Mouse (Mus musculus): ENCODE results near the gene Olfr317. TPM values are rescaled to one million over a fixed set of nuclear protein-coding genes. Genes with fewer than 3 reads are reported as not detected.

Gene Olfr317
- total RNA-seq (2014; rRNA removed) (not detected in 2 replicates), polyA plus RNA-seq (2012; rRNA removed) (not detected in 2 replicates)

- no peaks in the 10 kb centered on the region for H3K79me2 ChIP-seq (ENCODE audit: control insufficient read depth, insufficient read depth, low read length)
- no peak for DNase-seq (ENCODE audit: extremely low read depth, low read depth, low spot score)
- H3K4me3 ChIP-seq (ENCODE audit: insufficient read depth, low read depth, low read length): no peak within 1 kb of the TSS
- H3K36me3 ChIP-seq (ENCODE audit: control insufficient read depth, insufficient read depth, low read length): no peaks in the 10 kb centered on the region
- WGBS: 62% methylated on average over 4 of the region's 4 CpGs
- no peaks in the 10 kb centered on the region for H3K4me1 ChIP-seq (ENCODE audit: control insufficient read depth, insufficient read depth, low read length)
- no peak within 1 kb of the TSS for H3K27ac ChIP-seq (replicated peaks; ENCODE audit: insufficient read depth, low read depth, low read length)
- TF ChIP-seq CTCF (IDR thresholded peaks at IDR 0.05; ENCODE audit: low read depth, low read length) (no peak), POLR2A (IDR thresholded peaks at IDR 0.05; ENCODE audit: extremely low read depth, insufficient read depth, low read length) (no peak)
- no peak within 1 kb of the TSS for H3K9ac ChIP-seq (ENCODE audit: low read depth, low read length)
- H3K27me3 ChIP-seq (ENCODE audit: control insufficient read depth, insufficient read depth, low read length): no peaks in the 10 kb centered on the region
Observed at GRCm38 (mm10) chr11:58738792-58739262, at the start of gene Olfr317. TSS of gene Olfr317 (minus strand) at chr11:58739212.

DNA sequence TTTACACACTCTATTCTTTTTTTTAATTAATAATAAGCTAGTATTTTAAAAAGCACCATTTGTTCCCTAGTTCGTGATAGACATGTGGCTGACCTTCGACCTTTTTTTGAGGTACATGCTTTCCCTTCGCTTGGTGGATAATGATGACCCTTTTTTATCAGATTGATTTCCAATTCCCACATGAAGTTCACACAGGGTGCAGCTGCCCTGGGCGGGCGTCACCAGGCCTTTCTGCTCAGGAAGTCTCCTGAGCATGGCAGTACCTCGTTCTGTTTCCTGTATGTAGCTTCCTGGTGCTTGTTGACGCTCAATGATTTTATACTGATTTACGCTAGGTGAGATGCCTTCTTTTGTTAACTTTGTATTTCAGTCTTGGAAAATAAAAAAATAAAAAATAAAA is 49.3 kb upstream of the Olfr317 start:
- 69% methylated on average over 8 of the region's 8 CpGs for WGBS
- Histone ChIP-seq H3K36me3 (ENCODE audit: control insufficient read depth, insufficient read depth, low read length) (no peaks in the 10 kb centered on the region), H3K9ac (ENCODE audit: low read depth, low read length) (no peak overlapping the region), H3K79me2 (ENCODE audit: control insufficient read depth, insufficient read depth, low read length) (no peaks in the 10 kb centered on the region), H3K27me3 (ENCODE audit: control insufficient read depth, insufficient read depth, low read length) (no peaks in the 10 kb centered on the region), H3K4me1 (ENCODE audit: control insufficient read depth, insufficient read depth, low read length) (no peaks in the 10 kb centered on the region), H3K27ac (replicated peaks; ENCODE audit: insufficient read depth, low read depth, low read length) (no peak overlapping the region), H3K4me3 (ENCODE audit: insufficient read depth, low read depth, low read length) (no peak overlapping the region)
- no peak for DNase-seq (ENCODE audit: extremely low read depth, low read depth, low spot score)
- no peak for TF ChIP-seq POLR2A (IDR thresholded peaks at IDR 0.05; ENCODE audit: extremely low read depth, insufficient read depth, low read length)
- TF ChIP-seq CTCF (IDR thresholded peaks at IDR 0.05; ENCODE audit: low read depth, low read length): no peak

GRCm38 (mm10) chr11:58787651-58788050 is 48.6 kb upstream of the Olfr317 start:
- Histone ChIP-seq H3K79me2 (ENCODE audit: control insufficient read depth, insufficient read depth, low read length) (no peaks in the 10 kb centered on the region), H3K4me1 (ENCODE audit: control insufficient read depth, insufficient read depth, low read length) (no peaks in the 10 kb centered on the region), H3K27me3 (ENCODE audit: control insufficient read depth, insufficient read depth, low read length) (no peaks in the 10 kb centered on the region), H3K27ac (replicated peaks; ENCODE audit: insufficient read depth, low read depth, low read length) (no peak overlapping the region), H3K9ac (ENCODE audit: low read depth, low read length) (no peak overlapping the region), H3K4me3 (ENCODE audit: insufficient read depth, low read depth, low read length) (no peak overlapping the region), H3K36me3 (ENCODE audit: control insufficient read depth, insufficient read depth, low read length) (no peaks in the 10 kb centered on the region)
- TF ChIP-seq CTCF (IDR thresholded peaks at IDR 0.05; ENCODE audit: low read depth, low read length) (no peak), POLR2A (IDR thresholded peaks at IDR 0.05; ENCODE audit: extremely low read depth, insufficient read depth, low read length) (no peak)
- DNase-seq (ENCODE audit: extremely low read depth, low read depth, low spot score): no peak
- WGBS: 81% methylated on average over 10 of the region's 10 CpGs

GRCm38 (mm10) chr11:58784182-58784581 is 45.2 kb upstream of the Olfr317 start:
- WGBS: 85% methylated on average over 2 of the region's 2 CpGs
- TF ChIP-seq CTCF (IDR thresholded peaks at IDR 0.05; ENCODE audit: low read depth, low read length): no peak
- no peak for TF ChIP-seq POLR2A (IDR thresholded peaks at IDR 0.05; ENCODE audit: extremely low read depth, insufficient read depth, low read length)
- Histone ChIP-seq H3K36me3 (ENCODE audit: control insufficient read depth, insufficient read depth, low read length) (no peaks in the 10 kb centered on the region), H3K79me2 (ENCODE audit: control insufficient read depth, insufficient read depth, low read length) (no peaks in the 10 kb centered on the region), H3K9ac (ENCODE audit: low read depth, low read length) (no peak overlapping the region), H3K4me3 (ENCODE audit: insufficient read depth, low read depth, low read length) (no peak overlapping the region), H3K27me3 (ENCODE audit: control insufficient read depth, insufficient read depth, low read length) (no peaks in the 10 kb centered on the region), H3K27ac (replicated peaks; ENCODE audit: insufficient read depth, low read depth, low read length) (no peak overlapping the region), H3K4me1 (ENCODE audit: control insufficient read depth, insufficient read depth, low read length) (no peaks in the 10 kb centered on the region)
- no peak for DNase-seq (ENCODE audit: extremely low read depth, low read depth, low spot score)

GRCm38 (mm10) chr11:58782480-58783089 is 43.6 kb upstream of the Olfr317 start, which contains the start of gene Olfr314:
TSS of gene Olfr314 (plus strand) at chr11:58782952.
- WGBS: 68% methylated on average over 6 of the region's 6 CpGs
- Histone ChIP-seq H3K9ac (ENCODE audit: low read depth, low read length) (no peak within 1 kb of the TSS), H3K4me1 (ENCODE audit: control insufficient read depth, insufficient read depth, low read length) (no peaks in the 10 kb centered on the region), H3K4me3 (ENCODE audit: insufficient read depth, low read depth, low read length) (no peak within 1 kb of the TSS), H3K27ac (replicated peaks; ENCODE audit: insufficient read depth, low read depth, low read length) (no peak within 1 kb of the TSS), H3K27me3 (ENCODE audit: control insufficient read depth, insufficient read depth, low read length) (no peaks in the 10 kb centered on the region), H3K79me2 (ENCODE audit: control insufficient read depth, insufficient read depth, low read length) (no peaks in the 10 kb centered on the region), H3K36me3 (ENCODE audit: control insufficient read depth, insufficient read depth, low read length) (no peaks in the 10 kb centered on the region)
- TF ChIP-seq POLR2A (IDR thresholded peaks at IDR 0.05; ENCODE audit: extremely low read depth, insufficient read depth, low read length) (no peak), CTCF (IDR thresholded peaks at IDR 0.05; ENCODE audit: low read depth, low read length) (no peak)
- no peak for DNase-seq (ENCODE audit: extremely low read depth, low read depth, low spot score)

DNA sequence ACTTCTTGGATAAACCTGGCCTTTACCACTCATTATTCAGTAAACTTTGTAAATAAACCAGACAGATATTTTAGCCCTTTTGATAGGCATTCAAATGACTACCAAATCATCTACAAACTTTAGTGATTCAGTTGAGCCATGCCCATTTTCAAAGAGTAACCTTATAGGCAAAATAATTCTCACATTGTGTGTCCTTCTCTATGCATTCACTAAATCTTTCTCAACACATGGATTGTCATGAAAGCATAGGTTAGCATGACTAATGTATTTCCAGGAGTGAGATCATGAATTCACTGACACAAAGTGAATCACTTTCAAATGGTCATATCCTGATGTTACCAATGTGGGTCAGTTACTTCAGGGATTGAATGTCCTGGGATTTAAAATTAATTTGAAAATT is 33.9 kb upstream of the Olfr317 start, which contains the start of gene Olfr315:
Gene Olfr315 (plus strand): TSS at position 301 of the 400 bp plus-strand sequence.
- Histone ChIP-seq H3K79me2 (ENCODE audit: control insufficient read depth, insufficient read depth, low read length) (no peaks in the 10 kb centered on the region), H3K9ac (ENCODE audit: low read depth, low read length) (no peak within 1 kb of the TSS), H3K4me1 (ENCODE audit: control insufficient read depth, insufficient read depth, low read length) (no peaks in the 10 kb centered on the region), H3K27ac (replicated peaks; ENCODE audit: insufficient read depth, low read depth, low read length) (no peak within 1 kb of the TSS), H3K4me3 (ENCODE audit: insufficient read depth, low read depth, low read length) (no peak within 1 kb of the TSS), H3K27me3 (ENCODE audit: control insufficient read depth, insufficient read depth, low read length) (peaks cover 3% of the 10 kb centered on the region; the same call in 1 of the 2 replicates), H3K36me3 (ENCODE audit: control insufficient read depth, insufficient read depth, low read length) (no peaks in the 10 kb centered on the region)
- no peak for DNase-seq (ENCODE audit: extremely low read depth, low read depth, low spot score)
- TF ChIP-seq CTCF (IDR thresholded peaks at IDR 0.05; ENCODE audit: low read depth, low read length): no peak
- TF ChIP-seq POLR2A (IDR thresholded peaks at IDR 0.05; ENCODE audit: extremely low read depth, insufficient read depth, low read length): no peak
